Comparison of ENCODE assay signal across 8 mouse cellular contexts in genomic region chr19:3083438-3083837, GRCm38 (mm10).
DNase-seq lines count a peak whose midpoint lies in the region; ATAC-seq and TF ChIP-seq lines count a peak whose summit lies in the region.
"Not testable (repeated sequence)": the region's sequence is repeated elsewhere in the genome, so short reads cannot be mapped to it uniquely, and the experiment has no call there.

No protein-coding gene starts in this region.

- not testable (repeated sequence) for TF ChIP-seq RAD21 in MEL (IDR thresholded peaks at IDR 0.05; ENCODE audit: low read depth, low read length)

- H3K9me3 ChIP-seq in MEL (replicated peaks; ENCODE audit: insufficient read depth, low read length); heart, embryonic 12.5 days (replicated peaks); liver, embryonic 12.5 days (replicated peaks): not testable (repeated sequence)

- peak overlapping the region; percentile 51 for H3K4me2 ChIP-seq in heart, embryonic 12.5 days
- peak overlapping the region; percentile 37 for H3K4me2 ChIP-seq in liver, embryonic 12.5 days

- not testable (repeated sequence) for H3K79me2 ChIP-seq in MEL (ENCODE audit: control insufficient read depth, insufficient read depth, low read length, poor library complexity)

- not testable (repeated sequence) for H3K27me3 ChIP-seq in MEL (ENCODE audit: control insufficient read depth in 1 of 2, insufficient read depth in 2 of 2, low read length in 2 of 2); heart, embryonic 12.5 days (replicated peaks); liver, embryonic 12.5 days (replicated peaks); splenic B cell, adult 2 months (ENCODE audit: control insufficient read depth, insufficient read depth, low read length, poor library complexity, severe bottlenecking)

- not testable (repeated sequence) for H3K27ac ChIP-seq in MEL (ENCODE audit: control insufficient read depth, low read depth, low read length); heart, embryonic 12.5 days (ENCODE audit: poor library complexity, severe bottlenecking); liver, embryonic 12.5 days

- H3K4me3 ChIP-seq in MEL (ENCODE audit: control insufficient read depth in 1 of 2, insufficient read depth in 1 of 2, low read depth in 2 of 2, low read length in 2 of 2) = peak overlapping the region; percentile 39 to 56; a peak in 3 of 4 replicates
- H3K4me3 ChIP-seq in heart, embryonic 12.5 days = peak overlapping the region; percentile 32
- peak overlapping the region; percentile 25; the same call in 1 of the 2 replicates for H3K4me3 ChIP-seq in liver, embryonic 12.5 days

- ATAC-seq in heart, embryonic 12.5 days (ENCODE audit: insufficient number of reproducible peaks, low FRiP score); liver, embryonic 12.5 days: not testable (repeated sequence)

- not testable (repeated sequence) for TF ChIP-seq POLR2A in MEL (IDR thresholded peaks at IDR 0.05; ENCODE audit: control insufficient read depth in 1 of 2, insufficient read depth in 1 of 2, low read depth in 1 of 2, low read length in 2 of 2, poor library complexity in 1 of 2)

- not testable (repeated sequence) for H3K4me1 ChIP-seq in MEL (ENCODE audit: control insufficient read depth in 1 of 2, insufficient read depth in 2 of 2, low read length in 2 of 2); heart, embryonic 12.5 days (replicated peaks); liver, embryonic 12.5 days

- H3K9ac ChIP-seq in MEL (ENCODE audit: control insufficient read depth, low read depth, low read length, poor library complexity, severe bottlenecking); heart, embryonic 12.5 days; liver, embryonic 12.5 days: not testable (repeated sequence)

- WGBS in heart, embryonic 12.5 days = 50% methylated on average over 27 of the region's 27 CpGs
- WGBS in liver, embryonic 12.5 days (ENCODE audit: insufficient replicate concordance) = 47% methylated on average over 25 of the region's 27 CpGs

- peak; percentile 23 for DNase-seq in MEL (ENCODE audit: low read depth, low spot score)
- peak; percentile 4 to 13 for DNase-seq in cerebellum, postnatal 14 days
- DNase-seq in kidney, adult 11 months = peak; percentile 1
- DNase-seq in lung, postnatal 36 days = peak; percentile 19
- DNase-seq in splenic B cell, adult 2 months (ENCODE audit: low read depth, low spot score) = peak; percentile 13
- DNase-seq in urinary bladder, postnatal 25 days (ENCODE audit: low spot score) = peak; percentile 2

- TF ChIP-seq EP300 in MEL (IDR thresholded peaks at IDR 0.05; ENCODE audit: low read depth in 1 of 2, low read length in 2 of 2) = not testable (repeated sequence)

- TF ChIP-seq CTCF in MEL (IDR thresholded peaks at IDR 0.05 in 2 of 3, conservative IDR thresholded peaks at IDR 0.05 in 1 of 3; ENCODE audit: control insufficient read depth in 1 of 3, insufficient read depth in 1 of 3, low read depth in 2 of 3, low read length in 3 of 3, poor library complexity in 1 of 3, severe bottlenecking in 1 of 3) = not testable (repeated sequence)

- H3K36me3 ChIP-seq in MEL (ENCODE audit: control insufficient read depth in 1 of 2, insufficient read depth in 2 of 2, low read length in 2 of 2); heart, embryonic 12.5 days; liver, embryonic 12.5 days; splenic B cell, adult 2 months (ENCODE audit: control insufficient read depth, insufficient read depth, low read length, poor library complexity, severe bottlenecking): not testable (repeated sequence)
